Mouse (Mus musculus): ENCODE measurements around the gene Gstm4. TPM values are rescaled to one million over a fixed set of nuclear protein-coding genes. Genes with fewer than 3 reads are reported as not detected.

The Gstm4 gene
- total RNA-seq, 2 experiments from 2014 or later, result 7.8 to 11.8 TPM

Other genes with a start within 250 kb of the Gstm4 start
- gene Eps8l3, start 167.7 kb downstream of the Gstm4 start, total RNA-seq (2021), result not detected
- gene Gstm5, start 149.1 kb downstream of the Gstm4 start, total RNA-seq (2021), result 100 to 1,000 TPM; 221 to 262 TPM
- gene Gstm7, start 113.1 kb downstream of the Gstm4 start, total RNA-seq (2021), result 10 to 100 TPM; 81.4 to 92.9 TPM
- 1 to 10 TPM; 4.0 to 4.7 TPM for gene Gstm6, start 101.1 kb downstream of the Gstm4 start, total RNA-seq (2021)
- gene Gstm3, start 75.6 kb downstream of the Gstm4 start, total RNA-seq (2021), result not detected
- gene Gstm2, start 58.4 kb downstream of the Gstm4 start, total RNA-seq (2021), result 1 to 10 TPM; 2.6 to 2.9 TPM
- gene Gstm1, start 26.9 kb downstream of the Gstm4 start, total RNA-seq (2021), result 100 to 1,000 TPM; 237 to 250 TPM
- 10 to 100 TPM; 48.9 to 52.9 TPM for gene Ampd2, start 41.8 kb upstream of the Gstm4 start, total RNA-seq (2021)
- gene Gnat2, start 47.9 kb upstream of the Gstm4 start, total RNA-seq (2021), result not detected
- 10 to 100 TPM; 26.9 to 27.0 TPM for gene Gnai3, start 101.3 kb upstream of the Gstm4 start, total RNA-seq (2021)
- 10 to 100 TPM; 18.1 to 19.1 TPM for gene Gpr61, start 110.0 kb upstream of the Gstm4 start, total RNA-seq (2021)
- gene Amigo1, start 141.4 kb upstream of the Gstm4 start, total RNA-seq (2021), result 10 to 100 TPM; 71.3 to 78.0 TPM
- gene Cyb561d1, start 156.3 kb upstream of the Gstm4 start, total RNA-seq (2021), result 10 to 100 TPM; 15.0 to 21.4 TPM
- gene Atxn7l2, start 166.0 kb upstream of the Gstm4 start, total RNA-seq (2021), result 10 to 100 TPM; 20.5 to 32.5 TPM
- gene Sypl2, start 181.8 kb upstream of the Gstm4 start, total RNA-seq (2021), result 1 to 10 TPM; 1.0 to 1.9 TPM
- 10 to 100 TPM; 68.7 to 77.3 TPM for gene Psma5, start 212.0 kb upstream of the Gstm4 start, total RNA-seq (2021)
- gene Sort1, start 239.2 kb upstream of the Gstm4 start, total RNA-seq (2021), result 100 to 1,000 TPM; 299 to 314 TPM